Mouse (Mus musculus) CH12.LX (cell line): ENCODE data around the gene Rhox2g.
"Not testable (repeated sequence)": the region's sequence is repeated elsewhere in the genome, so short reads cannot be mapped to it uniquely, and the experiment has no call there.

Source experiments
- EP300 ChIP-seq: IDR thresholded peaks from 2 replicates; pipeline ENCODE4 v1.6.1; 2011; ENCODE audit warnings: low read length, improper control_type of control experiment
- HCFC1 ChIP-seq: IDR thresholded peaks from 2 replicates; pipeline ENCODE4 v1.6.1; 2012; ENCODE audit warnings: low read depth, mild to moderate bottlenecking, inconsistent platforms, low read length, improper control_type of control experiment
- POLR2A ChIP-seq: IDR thresholded peaks from 2 replicates; pipeline ENCODE4 v1.6.1; 2011; ENCODE audit warnings: low read depth, mild to moderate bottlenecking, improper control_type of control experiment, low read length
- TBP ChIP-seq: conservative IDR thresholded peaks from 2 replicates; pipeline ENCODE4 v1.6.1; 2011; ENCODE audit warnings: low read depth, low read length, improper control_type of control experiment

DNA sequence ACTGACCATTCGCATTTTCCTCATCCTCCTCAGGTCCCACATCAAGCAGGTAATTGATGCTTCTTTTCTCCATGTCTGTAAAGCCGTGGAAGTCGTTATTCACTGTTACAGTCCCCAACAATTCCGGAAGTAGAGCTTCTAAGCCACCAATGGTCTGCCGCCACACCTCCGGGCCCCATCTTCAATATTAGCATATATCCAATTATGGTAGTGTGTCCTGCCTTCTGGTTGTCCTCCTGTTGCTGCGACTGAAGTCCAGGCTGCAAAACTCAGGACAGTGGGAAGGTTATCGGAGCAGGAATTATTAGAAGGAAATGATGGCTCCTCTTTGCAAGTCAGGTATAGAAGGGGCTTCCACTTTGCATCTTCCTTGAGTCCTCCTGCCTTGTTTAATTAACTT, 29.9 kb upstream of the Rhox2g start, which contains the start of gene Rhox2h:
- TF ChIP-seq POLR2A, HCFC1, EP300, TBP: not testable (repeated sequence)
